Mouse (Mus musculus) limb, embryonic 10.5 days (tissue): ENCODE results near the gene Gcnt1. TPM values are rescaled to one million over a fixed set of nuclear protein-coding genes. Genes with fewer than 3 reads are reported as not detected.

ENCODE experiments used
- DNase-seq: peaks from one replicate; pipeline ENCODE4 v3.0.0-alpha.2; 2017; ENCODE audit warnings: low spot score
- H3K27ac ChIP-seq: fragments of 300-500 bp; sonication (generic); 2 replicates; pipeline ENCODE4 v1.5.1; 2016; ENCODE audit warnings: mild to moderate bottlenecking
- H3K27me3 ChIP-seq: fragments of 300-500 bp; sonication (generic); 2 replicates; pipeline ENCODE4 v1.6.1; 2016; ENCODE audit warnings: low read depth, mild to moderate bottlenecking; ENCODE audit not compliant: poor library complexity, severe bottlenecking
- H3K36me3 ChIP-seq: fragments of 300-500 bp; sonication (generic); 2 replicates; pipeline ENCODE4 v1.6.1; 2016; ENCODE audit warnings: mild to moderate bottlenecking, moderate library complexity
- H3K4me1 ChIP-seq: fragments of 300-500 bp; sonication (generic); 2 replicates; pipeline ENCODE4 v1.6.1; 2016
- H3K4me3 ChIP-seq: fragments of 300-500 bp; sonication (generic); 2 replicates; pipeline ENCODE4 v1.5.1; 2016; ENCODE audit warnings: mild to moderate bottlenecking, moderate library complexity
- H3K9me3 ChIP-seq: fragments of 300-500 bp; sonication (generic); replicated peaks from 2 replicates; pipeline ENCODE4 v1.6.1; 2016; ENCODE audit warnings: mild to moderate bottlenecking
- WGBS: fragments of 180-500 bp; shearing (Covaris S2); methylation state at CpG from one replicate; pipeline ENCODE4 v1.1.7; 2016; 5-methylcytosine and 5-hydroxymethylcytosine counted together
- polyA plus RNA-seq: library from polyadenylated mRNA; unstranded; fragments of >200 nt; fragmentation: Nextera tagmentation; extraction: Ambion mirVana; gene quantifications from 2 replicates; pipeline ENCODE4 v1.2.1, GENCODE M21; 2016

Gene Gcnt1
- polyA plus RNA-seq, 1 experiment from 2014 or later, result 2.7 TPM

DNA sequence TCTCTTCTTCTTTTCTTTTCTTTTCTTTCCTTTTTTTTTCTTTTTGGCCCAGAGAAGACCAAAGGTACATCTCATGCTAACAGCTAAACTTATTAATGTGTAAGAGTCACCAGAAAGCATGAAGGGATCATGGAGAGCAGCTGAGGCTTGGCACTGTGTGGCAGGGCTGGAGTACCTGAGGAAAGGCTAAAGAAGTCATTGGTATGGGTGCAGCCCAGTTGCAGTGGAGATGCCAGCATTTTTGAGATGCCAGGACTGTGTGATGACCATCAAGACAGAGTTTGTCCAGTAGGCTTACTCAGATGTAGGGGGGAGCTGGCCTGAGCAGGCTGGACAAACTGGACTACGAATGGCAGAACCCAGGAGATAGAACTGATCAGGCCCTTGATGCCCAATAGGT lies 58.9 kb downstream of the Gcnt1 start:
- WGBS, result 85% methylated on average over 1 of the region's 1 CpGs

DNA sequence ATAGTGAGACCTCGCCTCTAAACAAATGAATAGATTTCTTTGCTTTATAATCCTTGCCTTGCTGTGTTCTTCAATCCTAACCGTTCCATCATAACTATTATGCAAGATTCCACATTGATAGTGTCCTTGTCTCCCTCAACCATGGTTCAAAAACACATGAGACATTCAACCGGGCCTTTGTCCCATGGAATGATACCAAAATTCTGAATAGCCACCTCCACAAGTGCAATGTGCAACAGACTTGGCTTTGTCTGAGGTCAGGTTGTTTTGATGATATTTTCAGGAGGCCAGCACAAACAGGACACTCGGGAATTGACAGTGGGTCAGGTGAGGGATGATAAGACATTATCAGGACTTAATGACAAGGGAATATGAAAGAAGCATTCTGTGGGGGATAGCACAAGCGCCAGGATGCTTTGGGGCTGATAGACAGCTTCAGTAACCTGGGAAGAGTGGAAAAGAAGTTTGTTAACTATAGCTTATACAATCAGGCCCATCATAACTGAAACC lies 59.9 kb downstream of the Gcnt1 start:
- Histone ChIP-seq H3K27me3 (no peaks in the 10 kb centered on the region), H3K4me1 (no peaks in the 10 kb centered on the region), H3K4me3 (no peak overlapping the region), H3K9me3 (no peaks in the 10 kb centered on the region), H3K27ac (no peak overlapping the region), H3K36me3 (no peaks in the 10 kb centered on the region)
- 91% methylated on average over 5 of the region's 5 CpGs for WGBS
- no peak for DNase-seq

More for the DNA sequence above, 58.9 kb downstream of the Gcnt1 start:
- H3K27me3 ChIP-seq, result no peaks in the 10 kb centered on the region
- DNase-seq, result no peak
- no peaks in the 10 kb centered on the region for H3K4me1 ChIP-seq
- H3K4me3 ChIP-seq, result no peak overlapping the region
- H3K9me3 ChIP-seq, result no peaks in the 10 kb centered on the region
- H3K27ac ChIP-seq, result no peak overlapping the region
- H3K36me3 ChIP-seq, result no peaks in the 10 kb centered on the region

DNA sequence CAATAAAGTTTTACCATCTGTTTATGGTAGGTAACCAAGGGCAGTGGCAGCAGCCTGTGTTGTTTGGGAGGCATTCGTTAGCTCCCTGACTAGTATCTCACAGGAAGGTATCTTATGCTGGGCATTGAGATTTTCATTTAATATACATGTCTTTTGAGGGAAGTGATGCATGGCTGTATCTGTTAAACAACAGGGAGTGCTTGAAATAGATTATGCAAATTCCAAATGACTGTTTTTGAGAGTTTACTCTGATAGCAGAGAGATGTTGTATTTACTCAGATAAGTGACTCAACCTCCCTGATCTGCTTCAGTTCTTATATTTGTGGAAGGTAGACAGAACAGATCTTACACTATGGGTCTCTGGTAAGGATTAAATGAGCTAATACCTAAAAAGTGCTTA lies 61.1 kb downstream of the Gcnt1 start:
- WGBS, result 59% methylated on average over 1 of the region's 1 CpGs
- no peaks in the 10 kb centered on the region for H3K27me3 ChIP-seq
- no peak overlapping the region for H3K27ac ChIP-seq
- no peak overlapping the region for H3K4me3 ChIP-seq
- no peaks in the 10 kb centered on the region for H3K36me3 ChIP-seq
- H3K4me1 ChIP-seq, result no peaks in the 10 kb centered on the region
- no peaks in the 10 kb centered on the region for H3K9me3 ChIP-seq
- no peak for DNase-seq

DNA sequence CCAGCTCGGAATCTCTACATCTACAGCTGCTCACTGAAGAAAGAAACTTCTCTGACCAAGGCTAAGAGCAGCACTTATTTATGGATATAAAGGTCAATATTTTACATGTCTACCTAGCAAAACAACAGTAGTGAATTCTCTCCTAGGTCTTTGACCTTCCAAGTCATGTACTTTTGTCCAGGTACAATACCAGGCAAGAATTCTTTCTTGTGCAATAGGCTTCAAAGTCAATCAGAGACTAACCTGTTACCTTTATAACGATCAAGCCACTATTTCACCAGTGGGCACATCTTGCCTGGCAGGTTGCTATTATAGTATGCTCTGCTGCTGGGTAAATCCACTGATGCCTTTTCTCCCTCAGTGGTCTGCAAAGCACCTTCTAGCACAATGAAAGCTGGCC lies 61.6 kb downstream of the Gcnt1 start:
- no peak overlapping the region for H3K27ac ChIP-seq
- no peak overlapping the region for H3K4me3 ChIP-seq
- WGBS, result 90% methylated on average over 2 of the region's 2 CpGs
- H3K27me3 ChIP-seq, result no peaks in the 10 kb centered on the region
- DNase-seq, result no peak
- H3K9me3 ChIP-seq, result no peaks in the 10 kb centered on the region
- H3K4me1 ChIP-seq, result no peaks in the 10 kb centered on the region
- no peaks in the 10 kb centered on the region for H3K36me3 ChIP-seq

DNA sequence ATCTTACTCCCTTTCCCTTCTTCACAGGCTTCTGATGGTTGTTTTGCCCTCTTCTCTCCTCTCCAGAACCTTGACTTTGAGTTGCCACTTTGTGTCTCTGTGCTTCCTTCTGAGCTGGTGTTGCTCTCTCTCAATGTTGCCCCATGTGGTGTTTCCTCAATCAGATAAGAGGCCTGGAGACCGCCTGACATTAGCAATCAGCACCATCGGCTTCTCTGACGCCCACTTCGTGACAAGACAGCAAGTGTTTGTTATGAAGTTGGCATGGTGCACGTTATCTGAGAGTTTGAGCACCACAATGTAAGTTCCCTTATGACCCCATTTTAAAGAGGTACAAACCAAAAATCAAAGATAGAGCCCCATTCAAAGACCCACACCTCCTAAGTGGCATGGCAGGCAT lies 76.6 kb downstream of the Gcnt1 start:
- Histone ChIP-seq H3K36me3 (no peaks in the 10 kb centered on the region), H3K27me3 (no peaks in the 10 kb centered on the region), H3K27ac (no peak overlapping the region), H3K4me3 (no peak overlapping the region), H3K4me1 (no peaks in the 10 kb centered on the region), H3K9me3 (no peaks in the 10 kb centered on the region)
- no peak for DNase-seq
- 78% methylated on average over 5 of the region's 5 CpGs for WGBS

DNA sequence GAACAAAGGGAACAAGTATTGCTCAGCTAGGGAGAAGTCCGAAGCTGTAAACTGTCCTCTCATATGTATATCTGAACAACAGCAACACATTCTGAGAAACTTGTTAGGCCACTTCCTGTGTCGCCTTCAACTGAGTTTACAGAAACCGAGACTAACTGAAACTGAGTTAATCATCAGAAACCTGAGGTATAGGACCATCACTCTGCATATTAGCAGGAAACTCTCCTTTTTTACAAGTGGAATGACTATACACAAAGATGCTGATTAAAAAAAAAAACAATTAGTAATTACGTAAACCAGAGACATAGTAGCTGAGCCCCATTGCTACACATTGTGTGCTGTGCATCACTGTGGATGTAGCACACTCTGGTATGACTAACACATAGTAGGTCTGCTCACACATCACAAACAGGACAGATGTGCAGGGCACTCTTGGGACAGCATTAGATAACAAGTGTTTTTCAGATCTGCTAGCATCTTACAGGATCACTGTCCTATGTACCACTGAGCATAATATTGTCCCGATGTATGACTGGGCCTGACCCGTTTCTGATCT lies 77.4 kb downstream of the Gcnt1 start:
- Histone ChIP-seq H3K4me1 (no peaks in the 10 kb centered on the region), H3K4me3 (no peak overlapping the region), H3K27ac (no peak overlapping the region), H3K9me3 (no peaks in the 10 kb centered on the region), H3K27me3 (no peaks in the 10 kb centered on the region), H3K36me3 (no peaks in the 10 kb centered on the region)
- WGBS, result 92% methylated on average over 6 of the region's 6 CpGs
- DNase-seq, result no peak

DNA sequence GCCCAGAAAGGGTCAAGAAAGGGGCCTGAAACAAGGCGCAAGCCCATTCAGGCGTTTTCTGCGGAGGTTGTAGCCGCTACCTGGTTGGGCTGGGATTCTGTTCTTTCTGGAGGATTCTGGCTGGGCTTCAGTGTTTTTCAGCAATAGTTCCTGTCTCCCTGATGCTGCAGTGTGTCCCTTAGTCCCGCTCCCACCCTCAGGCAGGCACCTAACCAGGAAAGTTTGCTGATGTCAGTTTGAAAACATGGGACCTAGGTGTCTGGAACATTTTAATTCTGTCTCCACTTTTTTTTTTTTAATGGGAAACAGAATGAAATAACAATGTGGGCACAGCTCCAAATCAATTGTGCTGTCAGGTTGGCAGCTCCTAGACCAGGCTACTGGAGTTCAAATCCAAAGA lies 78.5 kb downstream of the Gcnt1 start:
- Histone ChIP-seq H3K27me3 (no peaks in the 10 kb centered on the region), H3K4me3 (no peak overlapping the region), H3K9me3 (no peaks in the 10 kb centered on the region), H3K4me1 (no peaks in the 10 kb centered on the region), H3K36me3 (no peaks in the 10 kb centered on the region), H3K27ac (no peak overlapping the region)
- WGBS, result 90% methylated on average over 5 of the region's 5 CpGs
- DNase-seq, result no peak

DNA sequence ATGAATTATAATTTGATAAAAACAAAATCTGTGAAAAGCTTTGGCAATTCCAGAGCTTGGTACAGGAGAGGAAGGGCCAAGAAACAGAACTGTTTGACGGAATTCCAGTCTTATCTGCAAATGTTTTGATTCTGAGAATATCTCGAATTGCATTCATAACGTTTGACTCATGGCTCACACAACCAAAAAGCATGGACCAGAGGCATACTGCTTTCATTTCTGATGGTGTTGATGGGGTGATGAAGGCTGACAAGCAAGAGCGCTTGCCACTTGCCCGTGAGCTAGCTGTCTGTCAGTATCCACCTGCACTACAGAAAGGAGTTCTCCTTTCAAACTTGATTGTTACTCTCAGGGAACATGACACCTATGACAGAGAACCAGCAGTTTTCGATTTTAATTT lies 83.1 kb downstream of the Gcnt1 start:
- no peak for DNase-seq
- no peak overlapping the region for H3K27ac ChIP-seq
- no peaks in the 10 kb centered on the region for H3K4me1 ChIP-seq
- no peaks in the 10 kb centered on the region for H3K36me3 ChIP-seq
- no peaks in the 10 kb centered on the region for H3K9me3 ChIP-seq
- WGBS, result 87% methylated on average over 6 of the region's 6 CpGs
- H3K27me3 ChIP-seq, result no peaks in the 10 kb centered on the region
- H3K4me3 ChIP-seq, result no peak overlapping the region

DNA sequence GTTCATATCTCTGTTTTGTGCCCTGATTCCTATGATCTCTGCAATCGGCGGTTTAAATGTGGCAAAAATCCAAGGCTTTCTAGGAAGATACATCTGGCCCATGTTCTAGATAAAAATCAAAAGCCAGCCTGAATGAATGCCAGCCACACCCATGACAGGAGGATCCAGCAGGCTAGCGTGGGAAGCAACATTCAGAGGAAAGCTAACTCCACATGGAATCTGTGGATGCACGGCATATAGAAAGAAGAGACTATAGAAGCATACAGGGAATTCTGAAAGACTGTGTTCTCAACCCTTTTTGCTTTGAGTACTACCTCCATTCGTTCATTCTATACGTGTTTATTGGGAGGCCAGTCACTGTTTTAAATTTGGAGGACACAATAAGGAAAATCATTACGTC lies 86.6 kb downstream of the Gcnt1 start:
- H3K27me3 ChIP-seq, result no peaks in the 10 kb centered on the region
- no peak overlapping the region for H3K27ac ChIP-seq
- no peaks in the 10 kb centered on the region for H3K9me3 ChIP-seq
- WGBS, result 93% methylated on average over 7 of the region's 7 CpGs
- no peak for DNase-seq
- no peak overlapping the region for H3K4me3 ChIP-seq
- H3K36me3 ChIP-seq, result no peaks in the 10 kb centered on the region
- H3K4me1 ChIP-seq, result no peaks in the 10 kb centered on the region

DNA sequence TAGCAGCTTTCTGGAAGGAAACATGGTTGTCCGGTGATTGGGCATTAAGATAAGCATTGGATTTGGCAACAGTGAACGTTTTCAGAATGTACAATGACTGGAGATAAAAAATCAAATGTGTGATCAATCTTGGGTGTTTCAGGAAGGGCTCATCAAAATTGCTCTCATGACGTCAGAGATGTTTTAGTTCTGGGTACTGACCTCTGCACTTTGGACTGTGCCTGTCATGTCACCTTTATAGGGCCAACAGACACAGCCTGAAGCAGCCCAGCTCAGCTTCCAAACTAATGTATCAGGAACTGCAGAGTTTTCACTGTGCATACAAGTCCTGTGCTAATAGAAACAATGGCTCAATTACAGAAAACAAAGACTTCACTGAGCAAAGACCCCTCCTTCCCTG lies 89.3 kb downstream of the Gcnt1 start:
- WGBS, result 80% methylated on average over 3 of the region's 3 CpGs
- no peaks in the 10 kb centered on the region for H3K4me1 ChIP-seq
- H3K4me3 ChIP-seq, result no peak overlapping the region
- no peaks in the 10 kb centered on the region for H3K9me3 ChIP-seq
- no peaks in the 10 kb centered on the region for H3K36me3 ChIP-seq
- H3K27ac ChIP-seq, result no peak overlapping the region
- H3K27me3 ChIP-seq, result no peaks in the 10 kb centered on the region
- no peak for DNase-seq

DNA sequence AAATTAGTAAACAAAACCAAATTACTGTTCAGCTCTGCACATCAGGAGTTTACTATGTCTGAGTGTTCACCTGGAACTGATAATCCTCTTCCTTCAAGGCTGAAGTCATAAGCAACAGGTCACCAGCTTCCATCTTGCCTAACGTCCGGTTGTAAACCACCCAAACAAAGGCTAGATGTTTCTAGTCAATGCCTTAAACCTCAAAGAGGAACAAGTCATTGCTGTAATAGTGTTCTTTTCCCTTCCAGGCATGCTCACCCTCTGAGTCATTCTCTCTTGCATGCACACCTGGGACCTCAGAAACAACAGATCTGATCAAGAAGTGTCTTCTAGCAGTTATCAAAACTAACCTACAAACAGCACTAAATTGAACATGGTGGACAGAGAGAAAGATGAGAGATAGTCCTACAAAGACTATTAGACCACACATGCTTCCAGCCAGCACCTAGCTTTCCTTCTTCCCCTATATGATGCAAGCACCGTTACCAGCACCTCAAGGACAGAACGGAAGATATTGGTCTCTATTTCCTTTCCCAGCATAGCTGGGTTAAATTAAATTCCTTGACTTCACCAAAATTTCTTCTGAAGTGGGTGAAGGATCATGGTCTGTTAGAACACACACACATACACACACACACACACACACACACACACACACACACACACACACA lies 94.1 kb downstream of the Gcnt1 start:
- Histone ChIP-seq H3K36me3 (no peaks in the 10 kb centered on the region), H3K27ac (no peak overlapping the region), H3K9me3 (no peaks in the 10 kb centered on the region), H3K27me3 (no peaks in the 10 kb centered on the region), H3K4me1 (no peaks in the 10 kb centered on the region), H3K4me3 (no peak overlapping the region)
- WGBS, result 91% methylated on average over 4 of the region's 4 CpGs
- DNase-seq, result no peak
